Mouse (Mus musculus) liver, embryonic 13.5 days (tissue): ENCODE measurements around the gene Cd55. TPM values are rescaled to one million over a fixed set of nuclear protein-coding genes. Genes with fewer than 3 reads are reported as not detected.

ENCODE experiments used
- ATAC-seq: fragments of 200-750 bp; cut with Nextera tagmentation; 2 replicates; pipeline ENCODE4 v1.8.0; 2017; ENCODE audit warnings: low read depth, mild to moderate bottlenecking, moderate number of reproducible peaks, moderate library complexity
- DNase-seq: peaks from one replicate; pipeline ENCODE4 v3.0.0; 2022
- H3K27ac ChIP-seq: fragments of 300-500 bp; sonication (generic); 2 replicates; pipeline ENCODE4 v1.5.1; 2015; ENCODE audit warnings: moderate library complexity, mild to moderate bottlenecking, inconsistent platforms
- H3K27me3 ChIP-seq: fragments of 300-500 bp; sonication (generic); 2 replicates; pipeline ENCODE4 v1.6.1; 2015; ENCODE audit warnings: mild to moderate bottlenecking, inconsistent platforms
- H3K36me3 ChIP-seq: fragments of 300-500 bp; sonication (generic); 2 replicates; pipeline ENCODE4 v1.6.1; 2015; ENCODE audit warnings: mild to moderate bottlenecking, inconsistent platforms
- H3K4me1 ChIP-seq: fragments of 300-500 bp; sonication (generic); replicated peaks from 2 replicates; pipeline ENCODE4 v1.6.1; 2015; ENCODE audit warnings: inconsistent platforms
- H3K4me2 ChIP-seq: fragments of 300-500 bp; sonication (generic); 2 replicates; pipeline ENCODE4 v1.6.1; 2015; ENCODE audit warnings: inconsistent platforms, mild to moderate bottlenecking, moderate library complexity
- H3K4me3 ChIP-seq: fragments of 300-500 bp; sonication (generic); replicated peaks from 2 replicates; pipeline ENCODE4 v1.5.1; 2015; ENCODE audit warnings: mild to moderate bottlenecking, inconsistent platforms
- H3K9ac ChIP-seq: fragments of 300-500 bp; sonication (generic); 2 replicates; pipeline ENCODE4 v1.6.1; 2015; ENCODE audit warnings: mild to moderate bottlenecking, inconsistent platforms
- H3K9me3 ChIP-seq: fragments of 300-500 bp; sonication (generic); replicated peaks from 2 replicates; pipeline ENCODE4 v1.6.1; 2016; ENCODE audit warnings: inconsistent platforms
- WGBS: fragments of 180-500 bp; shearing (Covaris S2); methylation state at CpG from one replicate; pipeline ENCODE4 v1.1.7; 2015; ENCODE audit not compliant: insufficient replicate concordance; 5-methylcytosine and 5-hydroxymethylcytosine counted together
- polyA plus RNA-seq: library from polyadenylated mRNA; unstranded; fragments of >200 nt; fragmentation: Nextera tagmentation; extraction: Ambion mirVana; gene quantifications from 2 replicates; pipeline ENCODE4 v1.2.1, GENCODE M21; 2015

Gene Cd55
- polyA plus RNA-seq, result 17.9 and 23.9 TPM in 2 replicates

DNA sequence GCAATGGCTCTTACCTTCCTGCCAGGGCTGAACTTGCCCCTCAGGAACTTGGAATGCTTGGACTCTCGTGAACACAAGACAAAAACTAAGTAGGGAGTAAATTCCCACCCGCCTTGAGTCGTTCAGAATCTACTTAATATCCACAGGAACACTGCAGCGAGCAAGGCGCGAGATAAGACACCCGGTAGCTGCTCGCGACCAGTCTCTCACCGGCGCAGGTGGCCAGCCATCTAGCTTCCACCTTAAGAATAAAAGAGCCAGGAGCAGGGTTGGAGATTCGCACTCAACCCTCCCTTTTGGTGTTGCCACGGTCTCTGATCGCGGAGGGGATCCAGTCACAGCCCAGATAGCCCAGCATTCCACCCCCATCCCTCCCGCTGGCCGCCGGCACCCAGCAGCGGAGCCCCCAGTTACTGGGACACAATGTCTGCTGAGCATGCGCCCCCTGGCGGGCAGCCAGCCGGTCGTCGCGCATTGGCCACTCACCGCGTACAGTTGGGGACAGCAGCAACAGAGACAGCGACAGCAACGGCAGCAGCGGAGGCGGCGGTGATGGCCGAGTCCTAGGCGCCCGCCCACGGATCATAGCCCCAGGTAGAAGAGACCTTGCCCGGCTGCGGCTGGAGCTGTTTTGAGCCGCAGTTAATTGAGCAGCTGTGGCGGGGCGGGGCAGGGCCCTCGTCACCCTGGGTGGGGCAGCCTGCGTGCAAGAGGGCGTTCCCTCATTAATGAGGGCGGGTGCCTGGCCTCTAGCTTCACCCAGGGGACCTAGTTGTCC lies at the start of gene Cd55:
Gene Cd55, minus strand, starts transcription at position 661 of the 778 bp plus-strand sequence.
- peak within 1 kb of the TSS; percentile 90 for H3K4me2 ChIP-seq
- H3K9ac ChIP-seq, result peak within 1 kb of the TSS; percentile 87
- peaks cover 21% of the 10 kb centered on the region for H3K4me1 ChIP-seq
- H3K27me3 ChIP-seq, result no peaks in the 10 kb centered on the region
- under 1% methylated on average over 45 of the region's 45 CpGs for WGBS
- H3K27ac ChIP-seq, result peak within 1 kb of the TSS; percentile 94
- peak within 1 kb of the TSS; percentile 81 for H3K4me3 ChIP-seq
- peaks cover 15% of the 10 kb centered on the region for H3K36me3 ChIP-seq
- peak; percentile 86 for DNase-seq
- H3K9me3 ChIP-seq, result no peaks in the 10 kb centered on the region
- ATAC-seq, result peak; percentile 97

GRCm38 (mm10) chr1:130511823-130512370 lies 49.4 kb upstream of the Cd55 start:
- 57% methylated on average over 3 of the region's 3 CpGs for WGBS

DNA sequence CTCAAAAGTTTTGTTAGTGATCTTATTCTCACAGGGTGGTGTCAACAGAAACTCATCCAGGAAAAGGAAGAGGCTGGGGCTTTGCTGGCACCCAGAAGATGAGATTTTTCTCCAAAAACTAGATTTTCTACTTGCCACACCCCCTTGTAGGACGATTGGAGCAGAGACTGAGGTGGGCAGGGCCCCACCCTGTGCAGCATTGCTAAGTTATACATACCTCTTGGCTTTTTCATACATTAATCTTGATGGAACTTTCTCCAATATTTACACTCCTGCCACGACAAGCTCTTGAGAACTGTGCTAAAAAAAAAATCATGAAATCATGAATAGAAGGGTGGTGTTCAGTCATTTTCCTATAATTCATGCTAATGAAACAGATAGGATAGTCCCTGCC lies 46.4 kb upstream of the Cd55 start:
- Histone ChIP-seq H3K9ac (no peak overlapping the region), H3K27ac (no peak overlapping the region), H3K4me3 (no peak overlapping the region), H3K4me1 (peaks cover 27% of the 10 kb centered on the region), H3K27me3 (no peaks in the 10 kb centered on the region), H3K36me3 (no peaks in the 10 kb centered on the region), H3K9me3 (no peaks in the 10 kb centered on the region), H3K4me2 (no peak overlapping the region)
- 27% methylated on average over 2 of the region's 2 CpGs for WGBS
- ATAC-seq, result no peak
- no peak for DNase-seq

More at GRCm38 (mm10) chr1:130511823-130512370, 49.4 kb upstream of the Cd55 start:
- Histone ChIP-seq H3K9me3 (no peaks in the 10 kb centered on the region), H3K4me2 (no peak overlapping the region), H3K36me3 (no peaks in the 10 kb centered on the region), H3K4me1 (peaks cover 30% of the 10 kb centered on the region), H3K27ac (no peak overlapping the region), H3K9ac (no peak overlapping the region), H3K27me3 (no peaks in the 10 kb centered on the region), H3K4me3 (no peak overlapping the region)
- ATAC-seq (no peak), DNase-seq (no peak)

- no peaks in the 10 kb centered on the region for H3K27me3 ChIP-seq
- no peaks in the 10 kb centered on the region for H3K36me3 ChIP-seq
- WGBS, result 30% methylated on average over 6 of the region's 6 CpGs
- H3K9me3 ChIP-seq, result no peaks in the 10 kb centered on the region
- no peak overlapping the region for H3K4me3 ChIP-seq
- H3K9ac ChIP-seq, result no peak overlapping the region
- 0 out of 2 replicates have a peak overlapping the region, but pooled peaks have one; percentile 29 for H3K27ac ChIP-seq
- no peak overlapping the region for H3K4me2 ChIP-seq
- H3K4me1 ChIP-seq, result peaks cover 26% of the 10 kb centered on the region
- DNase-seq, result peak; percentile 7
- ATAC-seq, result peak; percentile 83
These were observed 45.7 kb upstream of the Cd55 start for GRCm38 (mm10) chr1:130508030-130508956.

DNA sequence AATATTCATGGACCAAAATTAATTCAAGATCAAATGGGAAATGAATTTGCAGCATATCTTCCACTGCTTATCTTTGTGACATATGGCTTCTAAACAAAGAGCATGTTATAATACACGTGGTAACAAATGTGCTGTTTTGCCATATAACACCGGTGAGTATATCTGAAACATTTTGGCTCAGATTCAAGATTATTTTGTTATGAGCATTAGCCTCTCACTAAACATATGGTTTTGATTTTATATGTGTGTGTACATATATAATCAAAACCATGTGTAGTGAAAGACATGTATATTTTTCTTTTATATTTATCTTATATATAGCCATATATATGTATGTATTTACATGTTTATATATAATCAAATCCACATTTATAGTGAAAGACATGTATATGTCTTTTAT lies 44.9 kb upstream of the Cd55 start:
- Histone ChIP-seq H3K9ac (no peak overlapping the region), H3K36me3 (no peaks in the 10 kb centered on the region), H3K27ac (no peak overlapping the region), H3K27me3 (no peaks in the 10 kb centered on the region), H3K4me1 (peaks cover 22% of the 10 kb centered on the region), H3K9me3 (no peaks in the 10 kb centered on the region), H3K4me3 (no peak overlapping the region), H3K4me2 (no peak overlapping the region)
- DNase-seq, result no peak
- 49% methylated on average over 2 of the region's 2 CpGs for WGBS
- ATAC-seq, result no peak

- no peaks in the 10 kb centered on the region for H3K36me3 ChIP-seq
- no peak overlapping the region for H3K9ac ChIP-seq
- DNase-seq, result no peak
- H3K4me2 ChIP-seq, result no peak overlapping the region
- no peaks in the 10 kb centered on the region for H3K9me3 ChIP-seq
- no peaks in the 10 kb centered on the region for H3K4me1 ChIP-seq
- ATAC-seq, result no peak
- H3K4me3 ChIP-seq, result no peak overlapping the region
- WGBS, result 65% methylated on average over 2 of the region's 2 CpGs
- no peak overlapping the region for H3K27ac ChIP-seq
- H3K27me3 ChIP-seq, result no peaks in the 10 kb centered on the region
These were observed 37.4 kb upstream of the Cd55 start for GRCm38 (mm10) chr1:130499962-130500361.

DNA sequence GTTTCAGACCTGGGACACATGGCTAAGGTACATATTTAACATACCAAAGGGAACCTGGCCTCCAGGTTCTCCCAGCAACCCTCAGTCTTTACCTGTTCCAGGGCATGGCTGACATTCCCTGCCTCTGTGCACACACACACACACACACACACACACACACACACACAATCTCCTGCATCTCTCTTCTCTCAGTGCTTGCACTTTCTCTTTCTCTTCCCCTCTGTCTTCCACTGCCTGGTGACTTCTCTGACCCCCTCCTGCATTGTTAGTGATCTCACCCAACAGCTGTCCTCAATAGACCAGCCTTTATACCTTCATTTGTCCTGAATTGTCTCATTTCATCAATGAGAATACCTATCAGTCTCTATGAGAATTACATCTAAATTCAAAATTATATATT lies 35.8 kb upstream of the Cd55 start:
- H3K9me3 ChIP-seq, result no peaks in the 10 kb centered on the region
- H3K9ac ChIP-seq, result no peak overlapping the region
- H3K36me3 ChIP-seq, result no peaks in the 10 kb centered on the region
- H3K4me2 ChIP-seq, result no peak overlapping the region
- H3K4me3 ChIP-seq, result no peak overlapping the region
- H3K4me1 ChIP-seq, result no peaks in the 10 kb centered on the region
- DNase-seq (no peak), ATAC-seq (no peak)
- no peak overlapping the region for H3K27ac ChIP-seq
- no peaks in the 10 kb centered on the region for H3K27me3 ChIP-seq

DNA sequence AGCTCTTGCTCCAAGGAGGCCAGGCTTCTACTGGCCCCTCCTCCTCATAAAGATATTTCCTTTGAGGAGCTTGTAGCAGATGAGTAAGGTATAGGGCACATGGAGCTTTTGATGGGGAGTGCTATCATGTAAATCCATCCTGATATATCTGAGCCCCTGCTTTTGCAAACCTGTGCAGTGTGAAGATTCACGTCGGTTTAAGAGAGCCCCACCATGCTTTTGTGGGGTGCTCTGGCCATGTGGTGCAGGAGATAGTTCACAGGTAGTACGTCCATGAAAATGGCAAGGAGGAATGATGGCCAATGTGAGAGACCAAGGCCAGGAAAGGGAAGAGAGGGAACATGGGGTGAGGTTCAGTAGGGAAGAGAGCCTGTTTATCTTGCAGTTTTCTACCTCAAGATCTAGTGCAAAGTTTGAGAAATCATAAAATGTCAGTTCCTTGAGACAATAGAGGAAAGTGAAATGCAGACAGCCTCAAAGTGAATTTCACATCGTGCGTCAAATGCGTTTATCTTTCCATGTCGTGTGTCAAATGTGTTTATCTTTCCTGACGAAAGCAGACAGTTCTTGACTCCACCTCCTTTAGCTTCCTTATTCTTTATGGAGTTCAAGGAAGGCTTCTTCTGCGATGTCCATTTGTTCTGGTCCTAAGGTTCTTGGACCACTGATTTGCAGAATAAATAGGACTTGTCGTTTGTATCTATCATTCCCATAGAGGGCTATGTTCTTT lies 24.4 kb upstream of the Cd55 start:
- WGBS, result 34% methylated on average over 10 of the region's 10 CpGs
- H3K27ac ChIP-seq, result no peak overlapping the region
- ATAC-seq (no peak), DNase-seq (no peak)
- no peaks in the 10 kb centered on the region for H3K9me3 ChIP-seq
- no peak overlapping the region for H3K4me3 ChIP-seq
- H3K27me3 ChIP-seq, result no peaks in the 10 kb centered on the region
- H3K9ac ChIP-seq, result no peak overlapping the region
- no peak overlapping the region for H3K4me2 ChIP-seq
- H3K36me3 ChIP-seq, result no peaks in the 10 kb centered on the region
- 0 out of 2 replicates have a peak, but pooled peaks cover 6% of the 10 kb centered on the region for H3K4me1 ChIP-seq

GRCm38 (mm10) chr1:130485828-130486620 lies 23.5 kb upstream of the Cd55 start:
- ATAC-seq (no peak), DNase-seq (no peak)
- Histone ChIP-seq H3K4me1 (0 out of 2 replicates have a peak, but pooled peaks cover 6% of the 10 kb centered on the region), H3K9me3 (no peaks in the 10 kb centered on the region), H3K9ac (no peak overlapping the region), H3K36me3 (no peaks in the 10 kb centered on the region), H3K4me2 (no peak overlapping the region), H3K27me3 (no peaks in the 10 kb centered on the region), H3K27ac (no peak overlapping the region), H3K4me3 (no peak overlapping the region)
- 64% methylated on average over 10 of the region's 10 CpGs for WGBS

DNA sequence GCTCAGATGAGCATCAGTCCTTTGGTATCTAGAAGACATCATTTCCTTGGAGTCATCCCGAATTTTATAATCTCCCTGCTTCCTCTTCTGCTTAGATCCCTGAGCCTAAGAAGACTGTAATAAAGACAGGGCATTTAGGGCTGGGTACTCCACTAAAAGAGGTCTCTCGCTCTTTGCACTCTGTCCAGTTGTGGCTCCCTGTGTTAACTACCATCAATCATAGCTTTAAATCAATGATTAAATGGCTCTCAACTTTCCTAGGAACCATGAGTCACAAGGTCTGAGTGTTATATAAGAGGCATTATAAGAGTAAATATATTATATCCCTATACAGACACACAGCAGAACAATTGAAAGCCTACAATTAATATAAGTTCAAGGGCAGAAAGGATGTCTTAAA lies 22.8 kb upstream of the Cd55 start:
- 52% methylated on average over 2 of the region's 2 CpGs for WGBS
- no peak overlapping the region for H3K9ac ChIP-seq
- no peak overlapping the region for H3K4me3 ChIP-seq
- ATAC-seq (no peak), DNase-seq (no peak)
- H3K4me2 ChIP-seq, result no peak overlapping the region
- 0 out of 2 replicates have a peak, but pooled peaks cover 6% of the 10 kb centered on the region for H3K4me1 ChIP-seq
- no peaks in the 10 kb centered on the region for H3K36me3 ChIP-seq
- H3K27me3 ChIP-seq, result no peaks in the 10 kb centered on the region
- H3K27ac ChIP-seq, result no peak overlapping the region
- no peaks in the 10 kb centered on the region for H3K9me3 ChIP-seq
